Mouse (Mus musculus) stomach, embryonic 16.5 days (tissue): ENCODE results near the gene Ppih. TPM values are rescaled to one million over a fixed set of nuclear protein-coding genes. Genes with fewer than 3 reads are reported as not detected.
"Not testable (repeated sequence)": the region's sequence is repeated elsewhere in the genome, so short reads cannot be mapped to it uniquely, and the experiment has no call there.

Source experiments
- ATAC-seq: fragments of 200-750 bp; cut with Nextera tagmentation; 2 replicates; pipeline ENCODE4 v1.8.0; 2017; ENCODE audit warnings: moderate number of reproducible peaks, moderate TSS enrichment; ENCODE audit not compliant: insufficient read depth, low FRiP score
- H3K27ac ChIP-seq: fragments of 300-500 bp; sonication (generic); 2 replicates; pipeline ENCODE4 v1.5.1; 2014; ENCODE audit warnings: low read length
- H3K27me3 ChIP-seq: fragments of 300-500 bp; sonication (generic); 2 replicates; pipeline ENCODE4 v1.6.1; 2014; ENCODE audit warnings: low read length, control low read depth, mixed read lengths; ENCODE audit not compliant: control insufficient read depth, insufficient read depth
- H3K36me3 ChIP-seq: fragments of 300-500 bp; sonication (generic); 2 replicates; pipeline ENCODE4 v1.6.1; 2014; ENCODE audit warnings: low read length; ENCODE audit not compliant: control insufficient read depth, insufficient read depth
- H3K4me1 ChIP-seq: fragments of 300-500 bp; sonication (generic); 2 replicates; pipeline ENCODE4 v1.6.1; 2014; ENCODE audit warnings: low read length, control low read depth, mixed read lengths; ENCODE audit not compliant: control insufficient read depth, insufficient read depth
- H3K4me2 ChIP-seq: fragments of 300-500 bp; sonication (generic); 2 replicates; pipeline ENCODE4 v1.6.1; 2014; ENCODE audit warnings: low read depth, low read length, mixed read lengths
- H3K4me3 ChIP-seq: fragments of 300-500 bp; sonication (generic); replicated peaks from 2 replicates; pipeline ENCODE4 v1.5.1; 2014; ENCODE audit warnings: mild to moderate bottlenecking, low read length
- H3K9ac ChIP-seq: fragments of 300-500 bp; sonication (generic); 2 replicates; pipeline ENCODE4 v1.6.1; 2014; ENCODE audit warnings: low read length
- H3K9me3 ChIP-seq: fragments of 300-500 bp; sonication (generic); replicated peaks from 2 replicates; pipeline ENCODE4 v1.6.1; 2016; ENCODE audit warnings: low read length, control low read depth; ENCODE audit not compliant: control insufficient read depth
- WGBS: fragments of 180-500 bp; shearing (Covaris S2); extraction: QIAGEN DNeasy Blood & Tissue Kit; methylation state at CpG from one replicate; pipeline ENCODE4 v1.1.7; 2014; 5-methylcytosine and 5-hydroxymethylcytosine counted together
- polyA plus RNA-seq: library from polyadenylated mRNA; unstranded; fragments of >200 nt; fragmentation: Nextera tagmentation; extraction: Ambion mirVana; gene quantifications from 2 replicates; pipeline ENCODE4 v1.2.1, GENCODE M21; 2015

Gene Ppih
- polyA plus RNA-seq, 1 experiment from 2014 or later = 70.6 TPM

DNA sequence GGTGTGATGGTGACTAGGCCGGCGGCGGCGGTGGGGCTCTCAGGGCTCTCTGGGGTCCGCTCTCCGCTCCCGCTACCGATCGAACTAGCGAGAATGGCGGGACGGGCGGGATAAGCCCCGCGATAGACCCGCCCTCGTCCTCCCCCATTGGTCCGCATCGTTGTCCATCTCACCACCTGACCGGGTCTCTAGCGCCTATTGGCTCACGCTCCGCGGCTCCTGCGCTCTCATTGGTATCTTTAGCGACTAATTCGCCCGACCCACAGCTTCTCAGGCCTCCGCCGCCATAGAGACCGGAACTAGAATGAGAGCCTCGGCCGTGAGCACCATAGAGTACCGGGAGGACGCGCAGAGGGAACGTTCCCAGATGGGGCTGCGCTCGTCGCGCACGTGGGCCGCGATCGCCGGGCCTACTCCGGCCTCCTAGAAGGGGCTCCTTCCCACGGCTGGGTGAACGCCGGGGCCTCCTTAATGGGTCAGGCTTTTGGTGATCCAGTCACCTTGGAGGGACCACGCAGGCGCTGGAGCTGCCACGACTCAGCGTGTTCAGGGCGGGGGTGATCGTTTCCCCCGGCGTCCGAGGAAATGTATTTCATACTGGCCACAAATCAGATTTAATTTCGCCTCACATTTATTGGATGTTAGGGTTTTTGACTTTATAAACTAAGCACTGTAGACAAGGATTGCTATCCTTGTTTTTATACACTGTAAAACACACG lies 25.8 kb downstream of the Ppih start, which contains the start of gene Ybx1:
Gene Ybx1 (minus strand): TSS at position 190 of the 719 bp plus-strand sequence.
- Histone ChIP-seq H3K4me2 (peak within 1 kb of the TSS; percentile 83), H3K4me1 (peaks cover 15% of the 10 kb centered on the region), H3K27ac (peak within 1 kb of the TSS; percentile 97), H3K36me3 (0 out of 2 replicates have a peak, but pooled peaks cover 4% of the 10 kb centered on the region), H3K9ac (peak within 1 kb of the TSS; percentile 94), H3K4me3 (peak within 1 kb of the TSS; percentile 71), H3K27me3 (no peaks in the 10 kb centered on the region), H3K9me3 (no peaks in the 10 kb centered on the region)
- peak; percentile 99 for ATAC-seq
- under 1% methylated on average over 61 of the region's 61 CpGs for WGBS

DNA sequence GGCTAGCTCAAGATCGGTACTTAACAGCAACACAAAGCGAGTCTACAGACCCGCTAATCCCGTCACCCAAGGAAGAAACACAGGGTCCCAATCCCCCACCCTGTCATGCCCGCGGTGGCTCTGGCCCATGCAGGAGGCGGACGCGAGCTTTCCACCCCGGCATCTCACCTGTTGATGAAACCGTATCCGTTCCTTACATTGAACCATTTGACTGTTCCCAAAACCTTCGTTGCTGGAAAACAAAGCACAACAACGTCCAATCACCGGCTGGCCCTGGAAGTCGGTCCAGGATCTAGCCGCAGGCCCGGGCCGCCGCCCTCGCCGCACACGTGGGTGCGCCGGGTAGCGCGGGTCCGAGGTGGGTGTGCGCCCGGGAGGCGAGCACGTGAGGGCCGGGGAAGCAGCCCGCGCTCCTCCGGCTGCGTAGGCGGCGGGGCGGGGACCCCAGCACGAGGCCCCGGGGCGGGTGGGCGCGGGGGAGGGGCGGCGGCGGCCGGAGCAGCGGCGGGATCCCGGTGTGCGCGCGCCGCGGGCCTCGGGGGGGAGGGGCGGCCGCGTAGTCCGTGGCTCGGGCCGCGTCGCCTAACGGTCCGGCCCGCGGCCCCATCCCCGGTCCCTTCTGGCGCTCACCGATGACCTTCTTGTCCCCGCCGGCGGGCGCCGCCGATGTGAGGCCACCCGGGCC lies 26.6 kb downstream of the Ppih start:
- H3K27ac ChIP-seq = peak overlapping the region; percentile 79
- peak overlapping the region; percentile 84 for H3K9ac ChIP-seq
- 0 out of 2 replicates have a peak, but pooled peaks cover 4% of the 10 kb centered on the region for H3K36me3 ChIP-seq
- WGBS = under 1% methylated on average over 35 of the region's 80 CpGs
- no peaks in the 10 kb centered on the region for H3K27me3 ChIP-seq
- H3K4me3 ChIP-seq = peak overlapping the region; percentile 71
- peak overlapping the region; percentile 61 for H3K4me2 ChIP-seq
- H3K4me1 ChIP-seq = peaks cover 18% of the 10 kb centered on the region
- H3K9me3 ChIP-seq = no peaks in the 10 kb centered on the region
- ATAC-seq = 0 out of 2 replicates have a peak, but pooled peaks have one; percentile 2

DNA sequence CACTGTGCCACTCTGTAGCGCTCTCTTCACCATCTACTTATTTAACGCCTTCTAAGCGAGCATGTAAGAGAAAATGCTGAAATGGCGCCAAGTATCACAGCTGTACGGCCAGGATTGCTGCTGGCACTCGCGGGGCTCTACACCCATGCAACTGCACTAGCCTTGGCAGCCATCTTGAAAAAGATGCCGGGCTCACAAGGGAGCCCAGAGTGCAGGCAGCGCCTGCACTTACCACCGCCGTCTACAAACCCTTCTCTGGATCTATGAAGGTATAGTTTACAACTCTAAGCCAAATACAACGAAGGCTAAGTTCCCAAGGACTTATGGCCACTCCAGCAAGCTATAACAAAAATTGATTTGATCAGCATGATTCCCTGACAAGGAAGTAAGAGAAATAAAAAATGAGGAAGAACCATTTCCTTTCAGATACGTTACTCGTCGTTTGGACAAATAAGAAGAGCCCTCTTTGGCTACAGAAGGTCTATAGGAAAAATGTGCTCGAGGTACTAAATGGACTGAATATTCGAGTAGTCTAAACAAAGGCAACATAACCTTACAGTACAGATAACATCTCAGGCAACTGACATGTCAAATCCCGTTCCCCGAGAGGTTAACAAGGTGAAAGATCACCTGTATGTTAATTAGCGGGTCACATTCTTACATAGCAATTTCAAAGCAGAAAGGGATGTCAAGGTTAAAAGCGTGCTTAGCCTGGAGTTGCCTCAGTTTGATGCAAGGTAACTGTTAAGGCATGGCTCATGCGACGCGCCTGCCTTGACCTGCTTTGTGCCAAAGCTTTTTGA lies 27.4 kb downstream of the Ppih start:
- H3K4me3 ChIP-seq = peak overlapping the region; percentile 71
- peak overlapping the region; percentile 79 for H3K27ac ChIP-seq
- no peak for ATAC-seq
- H3K9me3 ChIP-seq = no peaks in the 10 kb centered on the region
- peak overlapping the region; percentile 84 for H3K9ac ChIP-seq
- WGBS = under 1% methylated on average over 24 of the region's 24 CpGs
- H3K4me1 ChIP-seq = peaks cover 18% of the 10 kb centered on the region
- H3K27me3 ChIP-seq = no peaks in the 10 kb centered on the region
- H3K4me2 ChIP-seq = peak overlapping the region; percentile 61
- H3K36me3 ChIP-seq = 0 out of 2 replicates have a peak, but pooled peaks cover 4% of the 10 kb centered on the region

DNA sequence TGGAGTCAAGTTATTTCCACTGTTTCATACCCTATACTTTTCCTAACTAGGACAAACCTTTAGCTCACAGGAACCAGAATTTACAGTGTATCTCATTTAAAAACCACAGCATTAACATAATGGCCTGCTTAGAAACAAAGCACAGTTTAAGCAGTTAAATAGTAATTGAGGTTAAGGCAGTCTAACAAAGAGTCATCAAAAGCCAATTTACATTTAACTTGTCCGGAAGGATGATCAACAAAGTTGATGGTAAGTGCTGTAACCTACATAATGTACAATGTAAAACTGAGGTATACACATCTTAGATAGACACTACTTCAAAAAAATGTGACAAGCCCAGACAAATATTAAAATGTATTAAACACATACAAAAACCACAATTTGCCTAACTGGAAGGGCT lies 28.4 kb downstream of the Ppih start:
- Histone ChIP-seq H3K4me2 (peak overlapping the region; percentile 61), H3K27ac (no peak overlapping the region), H3K36me3 (0 out of 2 replicates have a peak, but pooled peaks cover 4% of the 10 kb centered on the region), H3K9ac (peak overlapping the region; percentile 84; the same call in 1 of the 2 replicates), H3K27me3 (no peaks in the 10 kb centered on the region), H3K9me3 (no peaks in the 10 kb centered on the region), H3K4me3 (peak overlapping the region; percentile 71), H3K4me1 (peaks cover 23% of the 10 kb centered on the region)
- ATAC-seq = no peak
- WGBS = 67% methylated on average over 1 of the region's 1 CpGs

DNA sequence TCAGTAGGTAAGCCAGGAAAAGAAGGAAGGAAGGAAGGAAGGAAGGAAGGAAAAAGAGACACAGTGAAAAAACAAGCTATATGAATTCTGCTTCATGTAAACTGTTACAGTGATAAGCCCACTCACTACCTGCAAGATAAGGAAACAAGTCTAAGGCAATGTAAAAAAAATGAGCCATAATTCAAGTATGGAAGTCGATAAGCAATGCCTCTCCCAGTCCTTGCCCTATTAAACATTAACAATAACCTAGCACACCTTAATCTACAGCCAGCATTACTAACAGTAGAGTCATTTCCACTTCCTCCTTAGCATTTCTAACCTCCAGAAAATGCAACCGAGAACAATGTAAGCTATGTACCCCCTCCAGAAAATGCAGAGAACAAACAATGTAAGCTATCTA lies 35.0 kb downstream of the Ppih start:
- Histone ChIP-seq H3K4me3 (no peak overlapping the region), H3K4me2 (no peak overlapping the region), H3K36me3 (peaks cover 17% of the 10 kb centered on the region), H3K27me3 (no peaks in the 10 kb centered on the region), H3K27ac (peak overlapping the region; percentile 73), H3K9me3 (no peaks in the 10 kb centered on the region), H3K4me1 (peaks cover 15% of the 10 kb centered on the region), H3K9ac (no peak overlapping the region)
- peak; percentile 89 for ATAC-seq
- WGBS = 44% methylated on average over 2 of the region's 2 CpGs

DNA sequence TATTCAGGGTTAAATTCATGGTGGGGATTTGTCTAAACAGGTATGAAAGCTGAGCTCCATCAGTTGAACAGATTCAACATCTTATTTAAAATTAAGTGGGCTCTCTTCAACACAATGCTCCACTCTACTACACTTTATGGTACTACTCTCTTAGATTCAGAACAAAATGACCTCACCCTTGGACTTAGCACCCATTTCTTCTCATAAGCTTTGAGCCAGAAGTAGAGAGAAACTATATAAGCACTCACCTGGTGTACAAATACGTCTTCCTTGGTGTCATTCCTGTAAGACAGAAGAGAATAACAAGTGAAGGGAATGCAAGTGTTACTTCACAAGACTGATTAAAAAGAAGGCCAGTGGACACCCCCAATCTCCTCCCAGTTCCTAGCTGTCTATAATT lies 35.5 kb downstream of the Ppih start:
- Histone ChIP-seq H3K36me3 (peaks cover 20% of the 10 kb centered on the region), H3K27ac (no peak overlapping the region)
- 60% methylated on average over 1 of the region's 1 CpGs for WGBS

DNA sequence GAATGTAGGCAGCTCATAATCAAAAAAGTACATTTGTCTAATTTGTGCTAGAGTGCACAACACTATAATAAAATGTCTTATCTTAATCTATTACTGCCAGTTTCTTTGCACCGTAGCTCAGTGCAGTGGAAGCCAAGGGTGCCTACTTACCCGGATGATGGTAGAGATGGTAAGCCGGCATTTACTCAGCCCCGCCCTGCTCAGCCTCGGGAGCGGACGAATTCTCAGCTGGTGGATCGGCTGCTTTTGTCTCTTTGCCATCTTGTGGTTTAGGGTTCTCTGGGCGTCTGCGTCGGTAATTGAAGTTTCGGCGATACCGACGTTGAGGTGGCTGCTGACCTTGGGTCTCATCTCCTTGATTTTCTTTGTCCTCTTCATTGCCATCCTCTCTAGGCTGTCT lies 41.6 kb downstream of the Ppih start:
- not testable (repeated sequence) for H3K9ac ChIP-seq, H3K4me3 ChIP-seq, ATAC-seq, H3K27ac ChIP-seq, H3K9me3 ChIP-seq, H3K4me2 ChIP-seq, H3K4me1 ChIP-seq, H3K27me3 ChIP-seq
- H3K36me3 ChIP-seq = peaks cover 37% of the 10 kb centered on the region
- WGBS = 83% methylated on average over 15 of the region's 15 CpGs

More for the DNA sequence above, 35.5 kb downstream of the Ppih start:
- no peak for ATAC-seq
- no peak overlapping the region for H3K9ac ChIP-seq
- H3K4me2 ChIP-seq = no peak overlapping the region
- H3K4me1 ChIP-seq = peaks cover 14% of the 10 kb centered on the region; the same call in 1 of the 2 replicates
- no peaks in the 10 kb centered on the region for H3K27me3 ChIP-seq
- H3K9me3 ChIP-seq = no peaks in the 10 kb centered on the region
- no peak overlapping the region for H3K4me3 ChIP-seq

DNA sequence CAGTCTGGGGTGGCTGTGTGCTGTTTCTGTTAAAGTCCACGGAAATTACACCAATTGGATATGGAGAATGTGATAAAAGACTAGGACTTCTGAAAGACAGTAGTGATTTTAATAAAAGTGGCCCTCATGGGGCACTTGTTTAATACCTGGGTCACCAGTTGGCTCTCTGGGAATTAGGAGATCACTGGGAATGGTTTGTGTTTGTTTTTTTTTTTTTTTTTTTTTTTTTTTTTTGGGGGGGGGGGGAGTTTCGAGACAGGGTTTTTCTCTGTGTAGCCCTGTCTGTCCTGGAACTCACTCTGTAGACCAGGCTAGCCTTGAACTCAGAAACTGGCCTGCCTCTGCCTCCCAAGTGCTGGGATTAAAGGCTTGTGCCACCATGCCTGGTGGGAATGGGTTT lies 44.6 kb downstream of the Ppih start:
- H3K36me3 ChIP-seq = peaks cover 37% of the 10 kb centered on the region
- H3K4me3 ChIP-seq = no peak overlapping the region
- H3K4me2 ChIP-seq = no peak overlapping the region
- 67% methylated on average over 2 of the region's 2 CpGs for WGBS
- H3K27ac ChIP-seq = no peak overlapping the region
- H3K9me3 ChIP-seq = no peaks in the 10 kb centered on the region
- no peaks in the 10 kb centered on the region for H3K4me1 ChIP-seq
- no peak for ATAC-seq
- H3K9ac ChIP-seq = no peak overlapping the region
- no peaks in the 10 kb centered on the region for H3K27me3 ChIP-seq
